Mouse (Mus musculus): ENCODE measurements around the gene Rab2b. TPM values are rescaled to one million over a fixed set of nuclear protein-coding genes. Genes with fewer than 3 reads are reported as not detected.

The Rab2b gene
- total and polyA plus RNA-seq, 2 experiments from 2014 or later: 10.3 to 11.9 TPM

- DNase-seq (ENCODE audit: low spot score): no peak
- Histone ChIP-seq H3K4me3 (ENCODE audit: low read depth, low read length) (no peak overlapping the region), H3K4me2 (ENCODE audit: low read depth, low read length) (no peak overlapping the region), H3K9ac (replicated peaks; ENCODE audit: low read depth, low read length) (no peak overlapping the region), H3K4me1 (ENCODE audit: control insufficient read depth, insufficient read depth) (no peaks in the 10 kb centered on the region), H3K27ac (ENCODE audit: low read depth) (no peak overlapping the region), H3K27me3 (ENCODE audit: control insufficient read depth, insufficient read depth, low read length) (no peaks in the 10 kb centered on the region), H3K36me3 (replicated peaks; ENCODE audit: control insufficient read depth, insufficient read depth, low read length) (peaks cover 57% of the 10 kb centered on the region), H3K9me3 (replicated peaks; ENCODE audit: control insufficient read depth, low read length) (no peaks in the 10 kb centered on the region)
- TF ChIP-seq CTCF (IDR thresholded peaks at IDR 0.05; ENCODE audit: low read depth) (no peak), EP300 (IDR thresholded peaks at IDR 0.05; ENCODE audit: low read depth) (no peak)
- WGBS: 90% methylated on average over 1 of the region's 1 CpGs
- no peak for ATAC-seq (ENCODE audit: insufficient read depth, low read depth)
Measured at GRCm38 (mm10) chr14:52236216-52236615, 43.1 kb downstream of the Rab2b start.

DNA sequence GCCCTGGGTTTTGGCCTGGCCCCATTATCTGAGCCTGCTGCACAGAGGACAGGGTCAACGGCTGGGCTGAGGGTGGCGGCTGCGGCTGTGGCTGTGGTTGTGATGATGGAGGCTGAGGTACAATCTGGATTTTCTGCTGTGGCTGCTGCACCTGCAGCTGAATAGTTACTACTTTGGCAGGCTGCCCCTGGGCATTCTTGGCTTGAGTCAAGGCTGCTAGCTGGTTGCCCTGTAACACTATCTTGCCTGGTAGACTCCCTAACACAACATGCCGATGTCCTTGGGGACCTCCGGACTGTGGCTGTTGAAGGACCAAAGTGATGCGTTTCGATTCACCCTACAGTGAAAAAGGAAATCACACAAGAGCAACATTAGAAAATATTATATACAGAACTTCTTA is 44.2 kb downstream of the Rab2b start:
- peaks cover 68% of the 10 kb centered on the region for H3K36me3 ChIP-seq (replicated peaks; ENCODE audit: control insufficient read depth, insufficient read depth, low read length)
- WGBS: 57% methylated on average over 7 of the region's 7 CpGs
- 0 out of 2 replicates have a peak overlapping the region, but pooled peaks have one; percentile 6 for H3K9ac ChIP-seq (replicated peaks; ENCODE audit: low read depth, low read length)
- H3K4me2 ChIP-seq (ENCODE audit: low read depth, low read length): no peak overlapping the region
- H3K27ac ChIP-seq (ENCODE audit: low read depth): no peak overlapping the region
- H3K27me3 ChIP-seq (ENCODE audit: control insufficient read depth, insufficient read depth, low read length): no peaks in the 10 kb centered on the region
- DNase-seq (ENCODE audit: low spot score) (no peak), ATAC-seq (ENCODE audit: insufficient read depth, low read depth) (peak; percentile 75)
- H3K9me3 ChIP-seq (replicated peaks; ENCODE audit: control insufficient read depth, low read length): no peaks in the 10 kb centered on the region
- TF ChIP-seq CTCF (IDR thresholded peaks at IDR 0.05; ENCODE audit: low read depth): no peak
- TF ChIP-seq EP300 (IDR thresholded peaks at IDR 0.05; ENCODE audit: low read depth): no peak
- no peaks in the 10 kb centered on the region for H3K4me1 ChIP-seq (ENCODE audit: control insufficient read depth, insufficient read depth)
- no peak overlapping the region for H3K4me3 ChIP-seq (ENCODE audit: low read depth, low read length)

DNA sequence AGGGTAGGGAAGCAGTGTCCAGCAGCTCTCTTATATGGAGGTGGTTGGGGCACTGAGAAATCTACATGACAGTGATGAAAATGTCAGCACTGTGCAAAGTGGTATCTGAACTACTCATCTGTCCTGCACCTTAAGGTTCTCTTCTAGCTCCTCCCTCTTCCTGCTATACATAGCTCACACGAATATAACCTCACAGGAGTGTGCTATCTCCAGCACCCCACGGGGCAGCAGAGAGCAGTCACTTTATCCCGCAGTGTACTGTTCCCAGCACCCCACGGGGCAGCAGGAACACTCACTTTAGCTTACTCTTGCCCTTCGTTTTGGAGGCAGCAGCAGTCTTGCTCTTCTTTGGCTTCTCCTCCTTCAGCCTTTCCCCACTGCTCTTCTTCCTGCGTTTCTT is 47.1 kb downstream of the Rab2b start:
- H3K27ac ChIP-seq (ENCODE audit: low read depth): no peak overlapping the region
- H3K27me3 ChIP-seq (ENCODE audit: control insufficient read depth, insufficient read depth, low read length): no peaks in the 10 kb centered on the region
- H3K4me2 ChIP-seq (ENCODE audit: low read depth, low read length): no peak overlapping the region
- H3K9ac ChIP-seq (replicated peaks; ENCODE audit: low read depth, low read length): no peak overlapping the region
- no peak for DNase-seq (ENCODE audit: low spot score)
- no peaks in the 10 kb centered on the region for H3K9me3 ChIP-seq (replicated peaks; ENCODE audit: control insufficient read depth, low read length)
- no peaks in the 10 kb centered on the region for H3K4me1 ChIP-seq (ENCODE audit: control insufficient read depth, insufficient read depth)
- peaks cover 88% of the 10 kb centered on the region for H3K36me3 ChIP-seq (replicated peaks; ENCODE audit: control insufficient read depth, insufficient read depth, low read length)
- ATAC-seq (ENCODE audit: insufficient read depth, low read depth): no peak
- 71% methylated on average over 6 of the region's 6 CpGs for WGBS
- TF ChIP-seq CTCF (IDR thresholded peaks at IDR 0.05; ENCODE audit: low read depth) (no peak), EP300 (IDR thresholded peaks at IDR 0.05; ENCODE audit: low read depth) (no peak)
- H3K4me3 ChIP-seq (ENCODE audit: low read depth, low read length): no peak overlapping the region

DNA sequence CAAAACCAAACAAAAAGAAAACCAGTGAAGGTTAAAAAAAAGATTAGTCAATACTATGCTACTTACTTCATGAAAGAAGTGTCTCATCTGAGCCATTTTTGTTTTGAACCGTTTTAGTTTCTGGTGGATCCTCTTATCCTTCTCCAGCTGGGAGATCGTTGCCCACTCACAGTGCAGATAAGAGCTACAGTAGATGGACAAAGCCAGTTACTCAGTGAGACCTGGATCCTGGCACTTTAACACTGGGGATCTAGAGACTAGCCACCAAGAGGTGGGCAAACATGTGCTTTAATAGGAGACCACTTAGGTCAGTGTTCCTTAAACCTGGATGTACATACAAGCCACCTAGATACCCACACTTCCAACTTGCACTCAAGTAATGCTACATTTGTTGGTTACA is 53.4 kb downstream of the Rab2b start:
- no peak overlapping the region for H3K4me3 ChIP-seq (ENCODE audit: low read depth, low read length)
- no peaks in the 10 kb centered on the region for H3K4me1 ChIP-seq (ENCODE audit: control insufficient read depth, insufficient read depth)
- no peak overlapping the region for H3K27ac ChIP-seq (ENCODE audit: low read depth)
- no peak for ATAC-seq (ENCODE audit: insufficient read depth, low read depth)
- no peaks in the 10 kb centered on the region for H3K27me3 ChIP-seq (ENCODE audit: control insufficient read depth, insufficient read depth, low read length)
- WGBS: 68% methylated on average over 2 of the region's 2 CpGs
- no peak overlapping the region for H3K4me2 ChIP-seq (ENCODE audit: low read depth, low read length)
- peaks cover 96% of the 10 kb centered on the region for H3K36me3 ChIP-seq (replicated peaks; ENCODE audit: control insufficient read depth, insufficient read depth, low read length)
- TF ChIP-seq CTCF (IDR thresholded peaks at IDR 0.05; ENCODE audit: low read depth) (no peak), EP300 (IDR thresholded peaks at IDR 0.05; ENCODE audit: low read depth) (no peak)
- no peak for DNase-seq (ENCODE audit: low spot score)
- no peaks in the 10 kb centered on the region for H3K9me3 ChIP-seq (replicated peaks; ENCODE audit: control insufficient read depth, low read length)
- H3K9ac ChIP-seq (replicated peaks; ENCODE audit: low read depth, low read length): no peak overlapping the region

DNA sequence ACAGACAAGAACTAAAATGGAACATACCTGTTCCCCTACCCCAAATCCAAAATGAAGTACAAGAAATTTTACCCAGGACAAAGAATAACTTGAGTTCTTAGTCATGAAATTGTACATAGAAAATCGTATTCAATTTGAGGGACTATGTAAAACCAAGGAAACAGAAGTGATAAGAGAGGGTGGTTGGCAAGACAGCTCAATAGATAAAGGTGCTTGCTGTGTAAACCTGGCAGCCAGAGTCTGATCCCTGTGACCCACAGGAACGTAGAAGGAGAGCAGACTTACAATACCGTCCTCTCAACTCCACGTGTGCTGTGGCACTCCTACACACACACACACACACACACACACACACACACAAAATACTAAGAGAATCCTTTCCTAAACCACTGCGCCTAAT is 62.1 kb downstream of the Rab2b start:
- Histone ChIP-seq H3K9me3 (replicated peaks; ENCODE audit: control insufficient read depth, low read length) (no peaks in the 10 kb centered on the region), H3K4me1 (ENCODE audit: control insufficient read depth, insufficient read depth) (no peaks in the 10 kb centered on the region)
- WGBS: 76% methylated on average over 5 of the region's 5 CpGs

More for the DNA sequence above, 62.1 kb downstream of the Rab2b start:
- TF ChIP-seq CTCF (IDR thresholded peaks at IDR 0.05; ENCODE audit: low read depth): no peak
- no peak for TF ChIP-seq EP300 (IDR thresholded peaks at IDR 0.05; ENCODE audit: low read depth)
- H3K4me2 ChIP-seq (ENCODE audit: low read depth, low read length): no peak overlapping the region
- ATAC-seq (ENCODE audit: insufficient read depth, low read depth) (no peak), DNase-seq (ENCODE audit: low spot score) (no peak)
- no peak overlapping the region for H3K27ac ChIP-seq (ENCODE audit: low read depth)
- no peak overlapping the region for H3K9ac ChIP-seq (replicated peaks; ENCODE audit: low read depth, low read length)
- H3K27me3 ChIP-seq (ENCODE audit: control insufficient read depth, insufficient read depth, low read length): no peaks in the 10 kb centered on the region
- H3K4me3 ChIP-seq (ENCODE audit: low read depth, low read length): no peak overlapping the region
- H3K36me3 ChIP-seq (replicated peaks; ENCODE audit: control insufficient read depth, insufficient read depth, low read length): peaks cover 92% of the 10 kb centered on the region

Other genes with a start within 250 kb of the Rab2b start
- not detected in 2 replicates for gene Olfr221, start 237.1 kb downstream of the Rab2b start, total RNA-seq (2014; rRNA removed; ENCODE audit: low replicate concordance)
- gene Olfr221, start 237.1 kb downstream of the Rab2b start, polyA plus RNA-seq (2015; fragmentation: Nextera tagmentation; extraction: Ambion mirVana): not detected in 2 replicates
- gene Hnrnpc, start 175.5 kb downstream of the Rab2b start, total RNA-seq (2014; rRNA removed; ENCODE audit: low replicate concordance): 42.4 and 101 TPM in 2 replicates
- gene Hnrnpc, start 175.5 kb downstream of the Rab2b start, polyA plus RNA-seq (2015; fragmentation: Nextera tagmentation; extraction: Ambion mirVana): 170 and 177 TPM in 2 replicates
- gene Rpgrip1, start 168.8 kb downstream of the Rab2b start, total RNA-seq (2014; rRNA removed; ENCODE audit: low replicate concordance): 0.08 and 0.35 TPM in 2 replicates
- gene Rpgrip1, start 168.8 kb downstream of the Rab2b start, polyA plus RNA-seq (2015; fragmentation: Nextera tagmentation; extraction: Ambion mirVana): 21.8 and 23.5 TPM in 2 replicates
- 10.2 and 12.6 TPM in 2 replicates for gene Supt16, start 82.1 kb downstream of the Rab2b start, total RNA-seq (2014; rRNA removed; ENCODE audit: low replicate concordance)
- 12.9 and 14.4 TPM in 2 replicates for gene Supt16, start 82.1 kb downstream of the Rab2b start, polyA plus RNA-seq (2015; fragmentation: Nextera tagmentation; extraction: Ambion mirVana)
- gene Chd8, start 21.8 kb downstream of the Rab2b start, total RNA-seq (2014; rRNA removed; ENCODE audit: low replicate concordance): 18.1 and 28.8 TPM in 2 replicates
- 12.9 and 13.0 TPM in 2 replicates for gene Chd8, start 21.8 kb downstream of the Rab2b start, polyA plus RNA-seq (2015; fragmentation: Nextera tagmentation; extraction: Ambion mirVana)
- 30.1 and 63.3 TPM in 2 replicates for gene Tox4, start 399 bp downstream of the Rab2b start, total RNA-seq (2014; rRNA removed; ENCODE audit: low replicate concordance)
- 21.8 and 22.0 TPM in 2 replicates for gene Tox4, start 399 bp downstream of the Rab2b start, polyA plus RNA-seq (2015; fragmentation: Nextera tagmentation; extraction: Ambion mirVana)
- gene Mettl3, start 25.6 kb upstream of the Rab2b start, total RNA-seq (2014; rRNA removed; ENCODE audit: low replicate concordance): 11.4 and 16.0 TPM in 2 replicates
- gene Mettl3, start 25.6 kb upstream of the Rab2b start, polyA plus RNA-seq (2015; fragmentation: Nextera tagmentation; extraction: Ambion mirVana): 14.1 and 14.8 TPM in 2 replicates
- 4.6 TPM in 2 replicates for gene Sall2, start 49.2 kb upstream of the Rab2b start, total RNA-seq (2014; rRNA removed; ENCODE audit: low replicate concordance)
- 2.3 TPM in 2 replicates for gene Sall2, start 49.2 kb upstream of the Rab2b start, polyA plus RNA-seq (2015; fragmentation: Nextera tagmentation; extraction: Ambion mirVana)
- gene Olfr1513, start 76.9 kb upstream of the Rab2b start, total RNA-seq (2014; rRNA removed; ENCODE audit: low replicate concordance): not detected in 2 replicates
- gene Olfr1513, start 76.9 kb upstream of the Rab2b start, polyA plus RNA-seq (2015; fragmentation: Nextera tagmentation; extraction: Ambion mirVana): not detected in 2 replicates
- gene Olfr1512, start 99.6 kb upstream of the Rab2b start, total RNA-seq (2014; rRNA removed; ENCODE audit: low replicate concordance): not detected in 2 replicates
- gene Olfr1512, start 99.6 kb upstream of the Rab2b start, polyA plus RNA-seq (2015; fragmentation: Nextera tagmentation; extraction: Ambion mirVana): not detected in 2 replicates
- not detected in 2 replicates for gene Olfr1511, start 117.8 kb upstream of the Rab2b start, total RNA-seq (2014; rRNA removed; ENCODE audit: low replicate concordance)
- gene Olfr1511, start 117.8 kb upstream of the Rab2b start, polyA plus RNA-seq (2015; fragmentation: Nextera tagmentation; extraction: Ambion mirVana): not detected in 2 replicates
- gene Olfr1510, start 134.8 kb upstream of the Rab2b start, total RNA-seq (2014; rRNA removed; ENCODE audit: low replicate concordance): not detected in 2 replicates
- gene Olfr1510, start 134.8 kb upstream of the Rab2b start, polyA plus RNA-seq (2015; fragmentation: Nextera tagmentation; extraction: Ambion mirVana): not detected in 2 replicates
- gene Olfr1509, start 163.4 kb upstream of the Rab2b start, total RNA-seq (2014; rRNA removed; ENCODE audit: low replicate concordance): not detected in 2 replicates
- not detected in 2 replicates for gene Olfr1509, start 163.4 kb upstream of the Rab2b start, polyA plus RNA-seq (2015; fragmentation: Nextera tagmentation; extraction: Ambion mirVana)
- not detected in 2 replicates for gene Olfr1508, start 187.9 kb upstream of the Rab2b start, total RNA-seq (2014; rRNA removed; ENCODE audit: low replicate concordance)
- not detected in 2 replicates for gene Olfr1508, start 187.9 kb upstream of the Rab2b start, polyA plus RNA-seq (2015; fragmentation: Nextera tagmentation; extraction: Ambion mirVana)
- not detected in 2 replicates for gene Olfr1507, start 216.2 kb upstream of the Rab2b start, total RNA-seq (2014; rRNA removed; ENCODE audit: low replicate concordance)
- not detected in 2 replicates for gene Olfr1507, start 216.2 kb upstream of the Rab2b start, polyA plus RNA-seq (2015; fragmentation: Nextera tagmentation; extraction: Ambion mirVana)